Mouse (Mus musculus): ENCODE data around the gene Ubtd2.

Gene Ubtd2

GRCm38 (mm10) chr11:32548240-32548639 lies 93.1 kb downstream of the Ubtd2 start:
- DNase-seq = no peak

GRCm38 (mm10) chr11:32549236-32549635 lies 94.1 kb downstream of the Ubtd2 start:
- no peak for DNase-seq

- DNase-seq = no peak
Measured at GRCm38 (mm10) chr11:32550102-32550501, 94.9 kb downstream of the Ubtd2 start.

GRCm38 (mm10) chr11:32551056-32551455 lies 95.9 kb downstream of the Ubtd2 start:
- no peak for DNase-seq

- DNase-seq = no peak
Measured at GRCm38 (mm10) chr11:32551579-32552297, 96.6 kb downstream of the Ubtd2 start.

- peak; percentile 51 for DNase-seq
Measured at GRCm38 (mm10) chr11:32552401-32553090, 97.4 kb downstream of the Ubtd2 start.

GRCm38 (mm10) chr11:32553311-32554140 lies 98.4 kb downstream of the Ubtd2 start:
- DNase-seq = peak; percentile 73

GRCm38 (mm10) chr11:32554141-32555091 lies 99.2 kb downstream of the Ubtd2 start:
- DNase-seq = peak; percentile 35

GRCm38 (mm10) chr11:32555103-32555689 lies 100.0 kb downstream of the Ubtd2 start:
- peak; percentile 46 for DNase-seq

GRCm38 (mm10) chr11:32556333-32556990 lies 101.3 kb downstream of the Ubtd2 start:
- no peak for DNase-seq

- no peak for DNase-seq
Measured at GRCm38 (mm10) chr11:32558026-32558425, 102.9 kb downstream of the Ubtd2 start.

GRCm38 (mm10) chr11:32558677-32559076 lies 103.5 kb downstream of the Ubtd2 start:
- DNase-seq = peak; percentile 71

GRCm38 (mm10) chr11:32560015-32560770 lies 105.0 kb downstream of the Ubtd2 start:
- DNase-seq = no peak

- DNase-seq = no peak
Measured at GRCm38 (mm10) chr11:32561465-32562355, 106.5 kb downstream of the Ubtd2 start.

- no peak for DNase-seq
Measured at GRCm38 (mm10) chr11:32562706-32563105, 107.5 kb downstream of the Ubtd2 start.

GRCm38 (mm10) chr11:32563660-32564059 lies 108.5 kb downstream of the Ubtd2 start:
- DNase-seq = no peak

GRCm38 (mm10) chr11:32564629-32565028 lies 109.5 kb downstream of the Ubtd2 start:
- DNase-seq = no peak

GRCm38 (mm10) chr11:32565088-32565487 lies 109.9 kb downstream of the Ubtd2 start:
- no peak for DNase-seq

GRCm38 (mm10) chr11:32566184-32566583 lies 111.0 kb downstream of the Ubtd2 start:
- no peak for DNase-seq

Measured in thymus, postnatal 4 days (tissue).